Mouse (Mus musculus) inflammation-experienced regulatory T-cells (primary cell): ENCODE measurements around the gene Hpca. TPM values are rescaled to one million over a fixed set of nuclear protein-coding genes. Genes with fewer than 3 reads are reported as not detected.

Experiments used
- polyA plus RNA-seq, 2 experiments: library from polyadenylated mRNA; unstranded; fragments of 100-300 nt; shearing (Covaris generic); gene quantifications; one replicate each; pipeline ENCODE4 v1.2.1; 2017

Hpca gene
- under 1 TPM in 1 of 2 experiments, not detected in 1; 0.18 TPM for polyA plus RNA-seq

GRCm38 (mm10) chr4:129121569-129122086, at the start of gene Hpca:
Gene Hpca (minus strand): TSS chr4:129122036.

GRCm38 (mm10) chr4:129136579-129137391, 14.9 kb upstream of the Hpca start, which contains the start of gene Fndc5:
Gene Fndc5 (plus strand): TSS chr4:129136999.

GRCm38 (mm10) chr4:129105356-129105755, 16.5 kb downstream of the Hpca start, which contains the start of gene Tmem54:
Gene Tmem54 (plus strand): TSS chr4:129105548.

Other genes with a start within 250 kb of the Hpca start
- gene Trim62, start 238.5 kb downstream of the Hpca start, polyA plus RNA-seq = 10 to 100 TPM; 13.5 to 14.1 TPM
- gene Azin2, start 159.6 kb downstream of the Hpca start, polyA plus RNA-seq = 1 to 10 TPM in 1 of 2 experiments, under 1 TPM in 1; 0.53 to 2.3 TPM
- gene Ak2, start 130.1 kb downstream of the Hpca start, polyA plus RNA-seq = 100 to 1,000 TPM; 130 to 159 TPM
- gene Rnf19b, start 63.8 kb downstream of the Hpca start, polyA plus RNA-seq = 10 to 100 TPM; 59.1 to 61.7 TPM
- not detected for gene Tmem54, start 16.5 kb downstream of the Hpca start, polyA plus RNA-seq
- gene Fndc5, start 15.0 kb upstream of the Hpca start, polyA plus RNA-seq = 1 to 10 TPM in 1 of 2 experiments, under 1 TPM in 1; 0.56 to 1.0 TPM
- gene S100pbp, start 67.7 kb upstream of the Hpca start, polyA plus RNA-seq = 10 to 100 TPM; 16.7 to 20.3 TPM
- gene Yars, start 67.7 kb upstream of the Hpca start, polyA plus RNA-seq = 10 to 100 TPM; 48.9 to 49.5 TPM
- 1 to 10 TPM in 1 of 2 experiments, under 1 TPM in 1; 0.67 to 1.0 TPM for gene C77080, start 139.4 kb upstream of the Hpca start, polyA plus RNA-seq
- under 1 TPM in 1 of 2 experiments, not detected in 1; 0.16 TPM for gene Sync, start 165.6 kb upstream of the Hpca start, polyA plus RNA-seq
- gene Rbbp4, start 213.3 kb upstream of the Hpca start, polyA plus RNA-seq = 100 to 1,000 TPM; 289 to 317 TPM
- 10 to 100 TPM; 57.3 to 72.8 TPM for gene Zbtb8os, start 213.7 kb upstream of the Hpca start, polyA plus RNA-seq